Mouse (Mus musculus): Measurements from ENCODE around the gene Tmem42. TPM values are rescaled to one million over a fixed set of nuclear protein-coding genes. Genes with fewer than 3 reads are reported as not detected.

Gene Tmem42
- 8.2 TPM for polyA plus RNA-seq (2021)

GRCm38 (mm10) chr9:123020995-123021631 lies at the start of gene Tmem42:
Gene Tmem42, plus strand, starts transcription at chr9:123021326.
- DNase-seq (ENCODE audit: low read depth, low spot score) (peak; percentile 35), ATAC-seq (peak; percentile 92)
- in situ Hi-C loops (cut with MboI; ENCODE audit: low pct_unique_long_range_greater_than_20kb), result loop anchor here (5.0 kb wide), 1 partner anchor 91 kb away; the partner anchor contains the start of genes Exosc7 and Zdhhc3
- no peak for TF ChIP-seq CTCF (IDR thresholded peaks at IDR 0.05)
- CTCF ChIA-PET, result no interaction called here
- POLR2A ChIA-PET, result interaction anchor here (0.9 kb wide), 1 partner anchor 16 kb away, joined by 3 read pairs; no protein-coding TSS in a partner anchor
- no peaks in the 10 kb centered on the region for H3K27me3 ChIP-seq

- DNase-seq (ENCODE audit: low read depth, low spot score) (no peak), ATAC-seq (no peak)
- in situ Hi-C loops (cut with MboI; ENCODE audit: low pct_unique_long_range_greater_than_20kb), result no loop called here
- no peak for TF ChIP-seq CTCF (IDR thresholded peaks at IDR 0.05)
- ChIA-PET CTCF (interaction anchor here (0.9 kb wide), 1 partner anchor 19 kb away, joined by 3 read pairs; no protein-coding TSS in a partner anchor), POLR2A (no interaction called here)
- no peaks in the 10 kb centered on the region for H3K27me3 ChIP-seq
These were observed 22.5 kb upstream of the Tmem42 start for GRCm38 (mm10) chr9:122998406-122999192.

GRCm38 (mm10) chr9:122999193-122999586 lies 21.9 kb upstream of the Tmem42 start:
- no peak for ATAC-seq
- POLR2A ChIA-PET, result no interaction called here
- no peak for DNase-seq (ENCODE audit: low read depth, low spot score)
- H3K27me3 ChIP-seq, result no peaks in the 10 kb centered on the region
- CTCF ChIA-PET, result no interaction called here
- no peak for TF ChIP-seq CTCF (IDR thresholded peaks at IDR 0.05)
- in situ Hi-C loops (cut with MboI; ENCODE audit: low pct_unique_long_range_greater_than_20kb), result no loop called here

GRCm38 (mm10) chr9:123004718-123005117 lies 16.4 kb upstream of the Tmem42 start:
- in situ Hi-C loops (cut with MboI; ENCODE audit: low pct_unique_long_range_greater_than_20kb), result no loop called here
- POLR2A ChIA-PET, result interaction anchor here (0.6 to 1.0 kb wide), 2 partner anchors 9 to 17 kb away, joined by 3 read pairs; no protein-coding TSS in a partner anchor
- no peaks in the 10 kb centered on the region for H3K27me3 ChIP-seq
- CTCF ChIA-PET, result interaction anchor here (1.3 kb wide), 1 partner anchor 9 kb away, joined by 3 read pairs; no protein-coding TSS in a partner anchor
- ATAC-seq (no peak), DNase-seq (ENCODE audit: low read depth, low spot score) (no peak)
- TF ChIP-seq CTCF (IDR thresholded peaks at IDR 0.05), result no peak

GRCm38 (mm10) chr9:123006071-123006470 lies 15.1 kb upstream of the Tmem42 start:
- in situ Hi-C loops (cut with MboI; ENCODE audit: low pct_unique_long_range_greater_than_20kb), result no loop called here
- peak; percentile 61 for TF ChIP-seq CTCF (IDR thresholded peaks at IDR 0.05)
- CTCF ChIA-PET, result interaction anchor here (1.0 kb wide), 1 partner anchor 13 kb away, joined by 3 read pairs; no protein-coding TSS in a partner anchor

DNA sequence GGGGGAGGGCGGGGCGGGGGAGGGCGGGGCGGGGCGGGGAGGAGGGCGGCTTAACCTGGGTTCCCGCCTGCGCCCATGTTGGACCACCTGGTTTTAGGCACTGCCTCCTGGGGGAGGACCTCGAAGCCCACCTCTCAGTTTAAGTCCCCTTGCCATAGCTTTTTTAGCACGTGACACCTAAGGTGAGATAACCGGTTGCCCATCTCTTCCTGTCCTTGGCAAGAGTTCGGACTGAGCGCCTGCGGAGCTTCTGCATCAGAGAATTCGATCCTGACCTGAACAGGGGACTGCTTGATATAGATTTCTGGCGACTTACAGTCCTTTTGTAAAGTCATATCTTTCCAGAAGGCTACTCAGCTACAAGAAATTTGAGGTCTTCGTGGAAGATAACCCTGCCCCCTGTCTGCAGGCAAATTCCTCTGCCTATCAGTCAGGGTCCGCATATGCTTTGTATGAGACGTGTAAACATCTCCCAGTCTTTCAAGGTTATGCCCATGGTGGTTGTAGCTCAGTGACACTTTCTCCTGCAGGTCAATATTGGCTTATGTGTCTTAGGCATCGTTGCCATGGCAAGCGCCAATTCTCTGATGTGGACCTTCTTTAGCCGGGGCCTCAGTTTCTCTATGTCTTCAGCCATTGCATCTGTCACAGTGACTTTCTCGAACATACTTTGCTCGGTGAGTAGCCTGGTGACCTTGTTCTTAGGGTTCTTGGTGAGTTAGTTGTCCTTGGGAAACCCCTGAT lies 682 bp downstream of the Tmem42 start:
- CTCF ChIA-PET, result interaction anchor here (0.8 to 2.8 kb wide), 2 partner anchors 16 to 64 kb away, joined by 3 to 7 read pairs; no protein-coding TSS in a partner anchor
- DNase-seq (ENCODE audit: low read depth, low spot score) (no peak), ATAC-seq (no peak)

More at GRCm38 (mm10) chr9:123006071-123006470, 15.1 kb upstream of the Tmem42 start:
- POLR2A ChIA-PET, result no interaction called here
- DNase-seq (ENCODE audit: low read depth, low spot score) (no peak), ATAC-seq (no peak)
- no peaks in the 10 kb centered on the region for H3K27me3 ChIP-seq

DNA sequence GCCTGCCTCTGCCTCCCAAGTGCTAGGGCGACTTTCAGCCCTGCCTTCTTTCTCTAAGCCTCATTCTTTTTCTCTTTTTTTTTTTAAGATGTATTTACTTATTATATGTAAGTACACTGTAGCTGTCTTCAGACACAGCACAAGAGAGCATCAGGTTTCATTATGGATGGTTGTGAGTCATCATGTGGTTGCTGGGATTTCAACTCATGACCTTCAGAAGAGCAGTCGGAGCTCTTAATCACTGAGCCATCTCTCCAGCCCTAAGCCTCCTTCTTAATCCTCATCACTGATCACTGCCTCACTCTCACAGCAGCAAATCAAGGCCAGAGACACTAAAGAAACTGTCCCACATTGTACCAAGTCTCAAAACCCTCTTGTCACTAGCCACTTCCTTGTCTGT lies 3.1 kb downstream of the Tmem42 start:
- ATAC-seq (peak; percentile 19), DNase-seq (ENCODE audit: low read depth, low spot score) (peak; percentile 41)
- no peaks in the 10 kb centered on the region for H3K27me3 ChIP-seq
- ChIA-PET POLR2A (interaction anchor here (0.6 to 0.7 kb wide), 2 partner anchors 31 to 63 kb away, joined by 4 to 6 read pairs; no protein-coding TSS in a partner anchor), CTCF (interaction anchor here (2.8 kb wide), 1 partner anchor 14 kb away, joined by 7 read pairs; no protein-coding TSS in a partner anchor)
- in situ Hi-C loops (cut with MboI; ENCODE audit: low pct_unique_long_range_greater_than_20kb), result loop anchor here (5.0 kb wide), 1 partner anchor 88 kb away; the partner anchor contains the start of genes Exosc7 and Zdhhc3
- TF ChIP-seq CTCF (IDR thresholded peaks at IDR 0.05), result no peak

More for the DNA sequence above, 682 bp downstream of the Tmem42 start:
- POLR2A ChIA-PET, result interaction anchor here (0.5 to 0.9 kb wide), 3 partner anchors 17 to 428 kb away, joined by 3 to 4 read pairs (median 4); no protein-coding TSS in a partner anchor
- no peaks in the 10 kb centered on the region for H3K27me3 ChIP-seq
- TF ChIP-seq CTCF (IDR thresholded peaks at IDR 0.05), result no peak
- in situ Hi-C loops (cut with MboI; ENCODE audit: low pct_unique_long_range_greater_than_20kb), result loop anchor here (5.0 kb wide), 1 partner anchor 90 kb away; the partner anchor contains the start of genes Exosc7 and Zdhhc3

GRCm38 (mm10) chr9:123031496-123032246 lies 10.5 kb downstream of the Tmem42 start:
- ChIA-PET CTCF (no interaction called here), POLR2A (no interaction called here)
- ATAC-seq (no peak), DNase-seq (ENCODE audit: low read depth, low spot score) (no peak)
- in situ Hi-C loops (cut with MboI; ENCODE audit: low pct_unique_long_range_greater_than_20kb), result no loop called here
- no peak for TF ChIP-seq CTCF (IDR thresholded peaks at IDR 0.05)
- H3K27me3 ChIP-seq, result peaks cover 3% of the 10 kb centered on the region

DNA sequence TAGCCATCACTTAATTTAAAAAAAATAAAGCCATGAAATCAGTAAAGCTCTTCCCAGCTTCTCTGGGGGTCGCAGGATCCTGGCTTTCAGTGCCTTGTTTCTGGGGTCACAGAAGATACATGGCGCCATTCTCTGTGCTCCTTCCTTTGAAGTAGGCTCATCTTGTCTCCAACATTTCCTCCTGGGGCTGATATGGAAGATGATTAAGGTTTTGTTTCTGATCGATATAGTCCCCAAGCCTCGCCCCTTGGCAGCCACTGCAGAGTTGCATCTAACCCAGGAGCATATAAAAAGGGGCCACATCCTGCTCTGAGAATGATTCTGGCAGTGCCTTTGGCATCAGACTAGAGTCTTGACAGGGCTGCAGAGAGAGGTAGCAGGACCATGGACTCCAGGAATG lies 13.3 kb downstream of the Tmem42 start, which contains the start of gene Tgm4:
Gene Tgm4 (plus strand): TSS at position 301 of the 400 bp plus-strand sequence.
- ChIA-PET CTCF (no interaction called here), POLR2A (no interaction called here)
- ATAC-seq (no peak), DNase-seq (ENCODE audit: low read depth, low spot score) (no peak)
- peaks cover 3% of the 10 kb centered on the region for H3K27me3 ChIP-seq
- TF ChIP-seq CTCF (IDR thresholded peaks at IDR 0.05), result no peak
- in situ Hi-C loops (cut with MboI; ENCODE audit: low pct_unique_long_range_greater_than_20kb), result no loop called here

Measured in Patski (cell line).